Mouse (Mus musculus) midbrain, embryonic 12.5 days (tissue): ENCODE measurements around the gene Osbpl9. TPM values are rescaled to one million over a fixed set of nuclear protein-coding genes. Genes with fewer than 3 reads are reported as not detected.

Experiments
- ATAC-seq: fragments of 200-750 bp; cut with Nextera tagmentation; 2 replicates; pipeline ENCODE4 v1.8.0; 2017; ENCODE audit warnings: low read depth, moderate TSS enrichment, moderate library complexity; ENCODE audit not compliant: low FRiP score
- H3K27ac ChIP-seq: fragments of 300-500 bp; sonication (generic); replicated peaks from 2 replicates; pipeline ENCODE4 v1.5.1; 2016; ENCODE audit warnings: mild to moderate bottlenecking
- H3K27me3 ChIP-seq: fragments of 300-500 bp; sonication (generic); 2 replicates; pipeline ENCODE4 v1.6.1; 2016; ENCODE audit warnings: mild to moderate bottlenecking
- H3K36me3 ChIP-seq: fragments of 300-500 bp; sonication (generic); 2 replicates; pipeline ENCODE4 v1.6.1; 2016
- H3K4me1 ChIP-seq: fragments of 300-500 bp; sonication (generic); 2 replicates; pipeline ENCODE4 v1.6.1; 2016
- H3K4me2 ChIP-seq: fragments of 300-500 bp; sonication (generic); replicated peaks from 2 replicates; pipeline ENCODE4 v1.6.1; 2016; ENCODE audit warnings: mild to moderate bottlenecking, moderate library complexity
- H3K4me3 ChIP-seq: fragments of 300-500 bp; sonication (generic); 2 replicates; pipeline ENCODE4 v1.5.1; 2016; ENCODE audit warnings: mild to moderate bottlenecking
- H3K9ac ChIP-seq: fragments of 300-500 bp; sonication (generic); replicated peaks from 2 replicates; pipeline ENCODE4 v1.6.1; 2016; ENCODE audit warnings: mild to moderate bottlenecking, moderate library complexity
- H3K9me3 ChIP-seq: fragments of 300-500 bp; sonication (generic); 2 replicates; pipeline ENCODE4 v1.6.1; 2016; ENCODE audit warnings: mild to moderate bottlenecking
- WGBS: fragments of 180-500 bp; shearing (Covaris S2); methylation state at CpG from one replicate; pipeline ENCODE4 v1.1.7; 2016; 5-methylcytosine and 5-hydroxymethylcytosine counted together
- polyA plus RNA-seq: library from polyadenylated mRNA; unstranded; fragments of >200 nt; fragmentation: Nextera tagmentation; extraction: Ambion mirVana; gene quantifications from 2 replicates; pipeline ENCODE4 v1.2.1, GENCODE M21; 2016

Osbpl9 gene
- polyA plus RNA-seq, 1 experiment from 2014 or later, result 81.1 TPM

- Histone ChIP-seq H3K4me2 (no peak overlapping the region), H3K27me3 (no peaks in the 10 kb centered on the region), H3K36me3 (no peaks in the 10 kb centered on the region), H3K9ac (no peak overlapping the region), H3K4me1 (peaks cover 12% of the 10 kb centered on the region), H3K27ac (no peak overlapping the region), H3K9me3 (no peaks in the 10 kb centered on the region), H3K4me3 (no peak overlapping the region)
- WGBS, result 77% methylated on average over 5 of the region's 5 CpGs
- ATAC-seq, result no peak
Measured at GRCm38 (mm10) chr4:109226071-109226470, 24.0 kb upstream of the Osbpl9 start.

GRCm38 (mm10) chr4:109225606-109226005 lies 23.5 kb upstream of the Osbpl9 start:
- 73% methylated on average over 6 of the region's 6 CpGs for WGBS
- Histone ChIP-seq H3K27ac (peak overlapping the region; percentile 60; the same call in 1 of the 2 replicates), H3K27me3 (no peaks in the 10 kb centered on the region), H3K9me3 (no peaks in the 10 kb centered on the region), H3K4me1 (peaks cover 12% of the 10 kb centered on the region), H3K4me3 (no peak overlapping the region), H3K4me2 (no peak overlapping the region), H3K9ac (no peak overlapping the region), H3K36me3 (no peaks in the 10 kb centered on the region)
- peak; percentile 42; the same call in 1 of the 2 replicates for ATAC-seq

GRCm38 (mm10) chr4:109224762-109225552 lies 22.9 kb upstream of the Osbpl9 start:
- WGBS, result 60% methylated on average over 13 of the region's 13 CpGs
- no peaks in the 10 kb centered on the region for H3K36me3 ChIP-seq
- ATAC-seq, result peak; percentile 85
- no peak overlapping the region for H3K4me2 ChIP-seq
- no peaks in the 10 kb centered on the region for H3K27me3 ChIP-seq
- H3K27ac ChIP-seq, result peak overlapping the region; percentile 60
- peaks cover 12% of the 10 kb centered on the region for H3K4me1 ChIP-seq
- H3K9ac ChIP-seq, result no peak overlapping the region
- no peaks in the 10 kb centered on the region for H3K9me3 ChIP-seq
- H3K4me3 ChIP-seq, result no peak overlapping the region

GRCm38 (mm10) chr4:109222001-109222400 lies 19.9 kb upstream of the Osbpl9 start:
- ATAC-seq, result no peak
- 96% methylated on average over 3 of the region's 3 CpGs for whole genome bisulfite sequencing
- H3K9ac ChIP-seq, result no peak overlapping the region
- no peaks in the 10 kb centered on the region for H3K27me3 ChIP-seq
- H3K36me3 ChIP-seq, result no peaks in the 10 kb centered on the region
- H3K27ac ChIP-seq, result no peak overlapping the region
- H3K9me3 ChIP-seq, result no peaks in the 10 kb centered on the region
- no peak overlapping the region for H3K4me3 ChIP-seq
- no peak overlapping the region for H3K4me2 ChIP-seq
- H3K4me1 ChIP-seq, result peaks cover 12% of the 10 kb centered on the region

DNA sequence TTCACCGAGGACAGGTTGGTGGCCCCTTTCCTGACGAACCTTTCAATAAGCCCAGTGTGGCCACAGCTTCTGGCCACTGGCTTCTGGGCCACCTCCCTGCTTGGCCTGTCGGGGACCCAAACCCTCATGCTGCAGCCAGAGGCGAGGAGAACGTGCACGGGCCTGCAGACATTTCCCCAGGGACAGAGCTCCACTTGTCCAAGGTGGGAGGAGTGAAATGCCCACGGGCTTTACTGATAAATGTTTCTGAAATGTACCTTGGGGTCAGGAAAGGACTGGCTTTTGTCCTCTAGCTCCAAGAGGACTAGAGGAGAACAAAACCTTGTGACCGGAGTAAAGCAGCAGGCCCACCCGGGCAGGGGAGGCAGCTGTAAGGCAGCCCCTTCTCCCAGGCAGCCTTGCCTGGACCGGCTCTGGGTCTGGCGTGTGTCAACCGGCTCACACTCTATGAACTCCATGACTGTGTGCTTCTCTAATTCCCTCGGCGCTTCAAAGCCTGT lies 18.4 kb upstream of the Osbpl9 start:
- Histone ChIP-seq H3K27me3 (no peaks in the 10 kb centered on the region), H3K27ac (no peak overlapping the region)

GRCm38 (mm10) chr4:109218008-109218407 lies 15.9 kb upstream of the Osbpl9 start:
- Histone ChIP-seq H3K4me1 (no peaks in the 10 kb centered on the region), H3K4me2 (no peak overlapping the region), H3K9ac (no peak overlapping the region), H3K36me3 (no peaks in the 10 kb centered on the region), H3K4me3 (no peak overlapping the region), H3K27me3 (no peaks in the 10 kb centered on the region), H3K9me3 (no peaks in the 10 kb centered on the region), H3K27ac (no peak overlapping the region)
- ATAC-seq, result no peak
- 74% methylated on average over 7 of the region's 7 CpGs for WGBS

More for the DNA sequence above, 18.4 kb upstream of the Osbpl9 start:
- H3K4me2 ChIP-seq, result no peak overlapping the region
- ATAC-seq, result no peak
- H3K9ac ChIP-seq, result no peak overlapping the region
- H3K36me3 ChIP-seq, result no peaks in the 10 kb centered on the region
- no peak overlapping the region for H3K4me3 ChIP-seq
- peaks cover 10% of the 10 kb centered on the region for H3K4me1 ChIP-seq
- WGBS, result 77% methylated on average over 14 of the region's 14 CpGs
- no peaks in the 10 kb centered on the region for H3K9me3 ChIP-seq

DNA sequence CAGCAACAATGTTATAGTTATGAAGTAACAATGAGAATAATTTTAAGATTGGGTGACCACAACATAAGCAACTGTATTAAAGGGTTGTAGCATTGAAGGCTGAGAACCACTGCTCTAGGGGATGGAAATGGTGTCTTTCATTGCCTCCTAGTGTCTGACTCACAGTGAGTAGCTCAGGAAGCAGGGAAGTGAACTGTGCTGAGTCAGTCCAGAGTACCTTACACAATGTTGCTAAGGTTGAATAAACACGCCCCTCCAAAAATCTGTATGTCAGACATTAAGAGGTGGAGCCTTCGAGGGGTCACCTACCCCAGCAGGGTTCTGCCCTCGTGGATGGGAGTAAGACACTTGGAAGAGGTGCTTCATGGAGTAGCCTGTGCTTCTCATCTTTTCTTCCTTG lies 11.9 kb upstream of the Osbpl9 start:
- no peaks in the 10 kb centered on the region for H3K9me3 ChIP-seq
- ATAC-seq, result no peak
- no peaks in the 10 kb centered on the region for H3K4me1 ChIP-seq
- no peak overlapping the region for H3K27ac ChIP-seq
- no peaks in the 10 kb centered on the region for H3K27me3 ChIP-seq
- no peaks in the 10 kb centered on the region for H3K36me3 ChIP-seq
- WGBS, result 66% methylated on average over 3 of the region's 3 CpGs
- H3K4me2 ChIP-seq, result no peak overlapping the region
- no peak overlapping the region for H3K9ac ChIP-seq
- no peak overlapping the region for H3K4me3 ChIP-seq

- no peak for ATAC-seq
- 0 out of 2 replicates have a peak overlapping the region, but pooled peaks have one; percentile 25 for H3K27ac ChIP-seq
Measured at GRCm38 (mm10) chr4:109210881-109211280, 8.8 kb upstream of the Osbpl9 start.

DNA sequence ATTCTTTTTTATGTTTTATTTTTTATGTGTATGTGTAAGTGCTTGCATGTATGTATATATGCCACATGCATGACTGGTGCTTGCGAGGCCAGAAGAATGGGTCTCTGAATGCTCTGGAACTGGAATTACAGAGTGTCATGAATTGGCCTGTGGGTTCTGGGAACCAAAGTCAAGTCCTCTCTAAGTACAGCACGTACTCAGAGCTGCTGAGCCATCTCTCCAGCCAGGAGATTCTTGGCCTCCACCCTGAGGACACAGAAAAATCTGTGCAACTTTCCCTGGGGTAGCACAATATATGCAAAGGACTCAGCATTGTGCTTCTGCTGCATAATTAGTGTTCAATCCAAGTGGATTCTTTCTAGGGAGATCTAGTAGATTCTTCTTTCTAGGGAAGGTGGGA lies 8.2 kb upstream of the Osbpl9 start:
- Histone ChIP-seq H3K9me3 (no peaks in the 10 kb centered on the region), H3K4me1 (no peaks in the 10 kb centered on the region), H3K4me2 (no peak overlapping the region), H3K4me3 (no peak overlapping the region), H3K27me3 (no peaks in the 10 kb centered on the region), H3K36me3 (no peaks in the 10 kb centered on the region), H3K9ac (no peak overlapping the region), H3K27ac (no peak overlapping the region)
- 78% methylated on average over 2 of the region's 2 CpGs for WGBS
- peak; percentile 34; the same call in 1 of the 2 replicates for ATAC-seq

More at GRCm38 (mm10) chr4:109210881-109211280, 8.8 kb upstream of the Osbpl9 start:
- Histone ChIP-seq H3K4me3 (no peak overlapping the region), H3K9me3 (no peaks in the 10 kb centered on the region), H3K4me1 (no peaks in the 10 kb centered on the region), H3K36me3 (no peaks in the 10 kb centered on the region), H3K27me3 (no peaks in the 10 kb centered on the region), H3K9ac (no peak overlapping the region), H3K4me2 (no peak overlapping the region)
- 61% methylated on average over 4 of the region's 4 CpGs for WGBS

DNA sequence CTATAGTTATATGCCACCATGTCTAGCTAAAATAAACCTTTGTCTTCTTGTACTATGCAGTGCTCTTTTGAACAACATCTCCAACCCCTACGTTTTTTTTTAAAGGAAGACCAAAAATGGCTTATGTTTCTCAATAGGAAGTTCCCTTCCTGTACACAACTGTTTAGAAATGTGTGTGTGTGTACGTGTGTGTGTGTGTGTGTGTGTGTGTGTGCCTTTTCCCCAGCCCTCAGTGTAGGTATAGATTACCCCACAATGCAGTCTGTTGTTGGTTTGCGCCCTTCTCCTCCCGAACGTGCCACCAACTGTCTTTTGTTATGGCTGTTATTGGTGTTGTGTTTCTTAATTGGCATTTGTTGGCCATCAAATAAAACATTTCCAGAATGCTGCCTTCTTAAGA lies 5.5 kb upstream of the Osbpl9 start:
- Histone ChIP-seq H3K9me3 (no peaks in the 10 kb centered on the region), H3K4me1 (no peaks in the 10 kb centered on the region), H3K4me2 (no peak overlapping the region), H3K4me3 (no peak overlapping the region), H3K27me3 (no peaks in the 10 kb centered on the region), H3K9ac (no peak overlapping the region), H3K27ac (no peak overlapping the region), H3K36me3 (no peaks in the 10 kb centered on the region)
- WGBS, result 81% methylated on average over 5 of the region's 5 CpGs
- ATAC-seq, result no peak

- WGBS, result 72% methylated on average over 1 of the region's 1 CpGs
- H3K36me3 ChIP-seq, result no peaks in the 10 kb centered on the region
- no peaks in the 10 kb centered on the region for H3K27me3 ChIP-seq
- H3K9ac ChIP-seq, result no peak overlapping the region
- no peak overlapping the region for H3K4me3 ChIP-seq
- no peaks in the 10 kb centered on the region for H3K9me3 ChIP-seq
- peaks cover 8% of the 10 kb centered on the region; the same call in 1 of the 2 replicates for H3K4me1 ChIP-seq
- H3K27ac ChIP-seq, result no peak overlapping the region
- no peak for ATAC-seq
- no peak overlapping the region for H3K4me2 ChIP-seq
Measured at GRCm38 (mm10) chr4:109204416-109204815, 2.3 kb upstream of the Osbpl9 start.

- Histone ChIP-seq H3K4me1 (peaks cover 8% of the 10 kb centered on the region; the same call in 1 of the 2 replicates), H3K4me3 (no peak overlapping the region), H3K4me2 (no peak overlapping the region), H3K27ac (no peak overlapping the region), H3K9me3 (no peaks in the 10 kb centered on the region), H3K27me3 (no peaks in the 10 kb centered on the region), H3K36me3 (no peaks in the 10 kb centered on the region), H3K9ac (no peak overlapping the region)
- ATAC-seq, result no peak
- 82% methylated on average over 1 of the region's 1 CpGs for WGBS
Measured at GRCm38 (mm10) chr4:109203931-109204330, 1.9 kb upstream of the Osbpl9 start.
